Mouse (Mus musculus): Measurements from ENCODE around the gene Ap1g2.

Gene Ap1g2

GRCm38 (mm10) chr14:55089199-55089947, 17.0 kb downstream of the Ap1g2 start:
- DNase-seq (ENCODE audit: low read depth, low spot score) = no peak

GRCm38 (mm10) chr14:55086009-55086514, 20.3 kb downstream of the Ap1g2 start:
- no peak for DNase-seq (ENCODE audit: low read depth, low spot score)

GRCm38 (mm10) chr14:55085324-55086008, 20.9 kb downstream of the Ap1g2 start:
- no peak for DNase-seq (ENCODE audit: low read depth, low spot score)

DNA sequence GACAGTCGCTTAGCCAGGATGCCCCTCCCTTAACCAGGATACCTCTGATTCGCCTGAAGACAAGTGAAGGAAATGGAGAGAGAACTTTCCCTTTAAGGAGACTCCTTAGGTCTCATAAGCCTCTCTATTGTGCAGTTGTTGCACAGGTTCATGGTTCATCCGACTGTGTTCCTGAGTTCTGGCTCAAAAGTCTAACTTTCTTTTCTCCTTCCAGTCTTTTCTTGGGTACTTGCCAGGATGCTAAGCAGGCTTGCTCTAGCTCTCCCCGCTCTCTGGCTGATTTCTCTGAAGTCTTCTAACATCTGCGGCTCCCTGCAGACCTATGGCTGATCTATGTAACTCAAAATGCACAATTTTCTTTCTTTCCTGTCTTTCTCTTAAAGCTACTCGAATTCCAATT, 22.9 kb downstream of the Ap1g2 start:
- no peak for DNase-seq (ENCODE audit: low read depth, low spot score)

DNA sequence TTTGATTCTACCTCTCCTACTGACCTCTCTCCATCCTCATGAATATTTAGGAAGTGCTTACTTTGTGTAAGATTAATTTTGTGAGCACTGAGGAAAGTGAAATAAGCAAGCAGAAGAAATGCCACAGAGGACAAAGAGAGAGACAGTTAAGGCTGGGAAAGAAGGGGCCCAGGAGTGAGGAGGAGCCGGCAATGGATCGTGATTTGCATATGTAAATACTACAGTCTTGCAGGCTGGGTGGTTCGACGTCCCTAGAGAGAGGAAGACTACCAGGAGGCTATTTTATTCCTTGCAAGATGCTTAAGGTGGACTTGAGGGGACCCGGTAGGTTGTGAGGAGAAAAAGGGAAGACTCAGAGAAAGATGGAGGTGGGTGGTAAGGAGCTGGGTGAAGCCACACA, 25.3 kb downstream of the Ap1g2 start:
- no peak for DNase-seq (ENCODE audit: low read depth, low spot score)

DNA sequence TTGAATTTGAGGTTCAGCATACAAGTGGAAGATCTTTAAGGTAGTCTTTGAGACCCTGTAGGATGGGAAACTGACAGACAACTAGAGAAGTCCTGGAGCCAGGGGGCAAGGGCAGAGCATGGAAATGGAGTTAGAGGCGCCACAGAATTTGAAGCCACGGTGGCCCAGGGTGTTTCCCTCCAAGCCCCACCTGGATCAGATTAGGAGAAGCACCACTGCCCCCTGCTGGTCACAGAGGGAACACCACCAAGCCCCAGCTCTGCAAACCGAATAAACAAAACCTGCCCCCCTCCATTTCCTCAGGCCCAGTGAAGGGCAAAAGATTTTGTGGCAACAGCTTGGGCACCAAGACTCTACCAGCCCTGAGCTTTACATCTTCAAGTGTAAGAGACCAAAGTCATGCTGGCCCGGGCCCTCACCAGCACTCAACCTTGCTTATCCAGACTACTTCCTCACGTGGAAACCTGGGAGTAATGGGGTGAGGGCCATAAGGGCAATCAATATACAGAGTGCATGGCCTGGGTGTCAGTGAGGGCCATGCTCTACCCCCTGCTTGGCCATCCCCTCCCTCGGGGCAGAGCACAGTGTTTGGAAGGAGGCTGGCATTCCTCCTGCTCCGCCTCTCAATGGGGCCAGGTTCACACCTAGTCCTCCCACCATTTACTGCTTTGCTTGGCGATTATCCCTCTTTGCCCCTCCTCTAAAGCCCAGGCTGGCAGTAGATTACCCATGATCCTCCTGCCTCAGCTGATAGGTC, 27.0 kb downstream of the Ap1g2 start:
- peak; percentile 51 for DNase-seq (ENCODE audit: low read depth, low spot score)

GRCm38 (mm10) chr14:55078366-55078989, 27.9 kb downstream of the Ap1g2 start:
- DNase-seq (ENCODE audit: low read depth, low spot score) = no peak

GRCm38 (mm10) chr14:55077481-55078365, 28.7 kb downstream of the Ap1g2 start:
- peak; percentile 58 for DNase-seq (ENCODE audit: low read depth, low spot score)

DNA sequence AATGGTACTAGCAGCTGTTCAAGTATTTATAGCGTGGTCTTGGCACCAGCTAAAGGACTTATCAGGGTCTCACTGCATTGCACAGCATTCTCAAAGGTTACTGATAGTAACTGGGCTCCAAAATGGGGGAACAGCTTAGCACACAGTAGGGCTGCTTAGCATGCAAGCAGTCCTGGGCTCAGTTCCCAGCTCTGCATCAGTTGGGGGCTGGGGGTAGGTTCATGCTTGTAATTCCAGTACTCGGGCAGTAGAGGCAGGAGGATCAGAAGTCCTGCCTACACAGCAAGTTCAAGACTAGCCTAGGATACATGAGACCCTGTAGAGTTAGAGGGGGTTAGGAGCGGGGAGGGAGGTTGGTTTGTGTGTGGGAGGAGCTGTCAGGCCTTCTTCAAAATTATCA, 29.4 kb downstream of the Ap1g2 start:
- DNase-seq (ENCODE audit: low read depth, low spot score) = no peak

- no peak for DNase-seq (ENCODE audit: low read depth, low spot score)
Observed at GRCm38 (mm10) chr14:55076224-55076623, 30.2 kb downstream of the Ap1g2 start.

DNA sequence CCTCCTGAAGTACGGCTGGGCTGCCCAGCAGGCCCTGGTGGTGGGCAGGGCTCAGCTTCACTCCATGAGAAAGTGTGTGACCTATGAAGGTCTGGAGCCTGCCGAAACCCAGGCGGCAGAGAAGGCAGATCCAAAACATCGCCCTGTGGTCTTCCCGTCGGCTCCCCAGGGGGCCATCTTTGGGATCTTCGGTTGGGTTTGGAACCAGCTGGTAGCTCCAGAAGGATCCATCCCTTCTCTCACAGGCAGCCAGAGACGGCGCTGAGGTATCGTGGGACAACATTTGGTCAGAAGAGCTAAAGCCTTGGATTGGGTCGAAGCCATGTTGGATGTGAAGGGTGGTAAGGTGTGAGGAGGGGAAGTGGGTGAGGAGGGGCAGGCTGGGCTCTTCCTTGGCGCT, 32.0 kb downstream of the Ap1g2 start:
- no peak for DNase-seq (ENCODE audit: low read depth, low spot score)

GRCm38 (mm10) chr14:55071756-55072155, 34.6 kb downstream of the Ap1g2 start:
- no peak for DNase-seq (ENCODE audit: low read depth, low spot score)

GRCm38 (mm10) chr14:55066042-55066441, 40.4 kb downstream of the Ap1g2 start:
- no peak for DNase-seq (ENCODE audit: low read depth, low spot score)

DNA sequence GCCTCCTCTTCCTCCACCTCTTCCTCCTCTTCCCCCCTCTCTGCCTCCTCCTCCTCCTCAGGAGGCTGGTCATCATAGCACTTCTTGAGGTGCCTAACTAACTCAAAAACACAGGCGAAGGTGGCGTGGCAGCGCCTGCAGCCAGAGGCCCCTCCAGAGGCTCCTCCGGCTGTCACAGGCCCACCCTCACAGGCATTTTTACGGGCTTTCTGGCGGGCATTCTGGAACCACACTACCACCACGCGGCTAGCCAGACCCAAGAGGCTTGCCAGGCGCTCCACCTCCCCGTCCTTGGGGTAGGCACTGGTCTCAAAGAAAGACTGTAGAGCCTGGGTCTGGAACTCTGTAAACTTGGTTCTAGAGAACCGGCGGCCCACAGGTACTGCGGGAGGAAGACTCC, 41.0 kb downstream of the Ap1g2 start:
- no peak for DNase-seq (ENCODE audit: low read depth, low spot score)

DNA sequence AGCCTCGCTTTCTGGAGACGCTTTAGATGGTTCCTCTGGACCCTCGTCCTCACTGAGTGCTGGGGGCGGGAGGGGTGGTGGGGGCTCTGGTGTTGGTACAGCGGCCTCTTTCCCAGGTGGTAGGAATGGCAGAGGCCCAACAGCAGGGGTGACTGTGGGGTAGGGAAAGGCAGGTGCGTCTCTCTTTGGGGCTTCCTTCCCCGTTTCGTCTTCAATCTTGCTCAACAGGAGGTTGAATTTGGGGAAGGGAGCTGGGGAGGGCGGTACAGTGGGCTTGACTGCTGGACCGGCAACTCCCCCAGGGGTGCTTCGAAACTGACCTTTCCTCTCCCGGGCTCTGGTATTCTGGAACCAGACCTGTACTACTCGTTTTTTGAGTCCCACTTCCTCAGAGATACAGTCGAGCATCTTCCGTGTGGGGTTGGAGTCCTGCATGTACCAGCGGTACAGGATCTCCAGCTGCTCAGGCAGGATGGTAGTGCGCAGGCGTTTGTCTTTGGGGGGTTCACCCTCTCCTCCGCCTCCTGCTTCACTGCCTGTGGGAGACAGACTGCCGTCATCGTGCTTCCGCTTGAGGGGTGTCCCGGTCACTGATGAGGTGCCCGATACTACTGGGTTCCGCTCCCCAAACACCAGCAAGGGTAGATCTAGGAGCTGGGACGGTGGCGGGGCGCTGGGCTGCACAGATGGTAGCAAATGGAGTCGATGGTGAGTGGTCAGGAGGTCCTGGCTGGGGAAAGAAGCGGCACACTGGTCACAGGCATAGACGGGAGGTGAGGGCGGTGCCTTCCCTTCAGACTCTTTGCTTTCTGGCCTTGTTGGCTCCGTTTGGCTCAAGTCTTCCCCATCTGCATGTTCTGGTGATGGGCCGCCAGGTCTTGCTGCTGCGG, 41.7 kb downstream of the Ap1g2 start:
- DNase-seq (ENCODE audit: low read depth, low spot score) = no peak

DNA sequence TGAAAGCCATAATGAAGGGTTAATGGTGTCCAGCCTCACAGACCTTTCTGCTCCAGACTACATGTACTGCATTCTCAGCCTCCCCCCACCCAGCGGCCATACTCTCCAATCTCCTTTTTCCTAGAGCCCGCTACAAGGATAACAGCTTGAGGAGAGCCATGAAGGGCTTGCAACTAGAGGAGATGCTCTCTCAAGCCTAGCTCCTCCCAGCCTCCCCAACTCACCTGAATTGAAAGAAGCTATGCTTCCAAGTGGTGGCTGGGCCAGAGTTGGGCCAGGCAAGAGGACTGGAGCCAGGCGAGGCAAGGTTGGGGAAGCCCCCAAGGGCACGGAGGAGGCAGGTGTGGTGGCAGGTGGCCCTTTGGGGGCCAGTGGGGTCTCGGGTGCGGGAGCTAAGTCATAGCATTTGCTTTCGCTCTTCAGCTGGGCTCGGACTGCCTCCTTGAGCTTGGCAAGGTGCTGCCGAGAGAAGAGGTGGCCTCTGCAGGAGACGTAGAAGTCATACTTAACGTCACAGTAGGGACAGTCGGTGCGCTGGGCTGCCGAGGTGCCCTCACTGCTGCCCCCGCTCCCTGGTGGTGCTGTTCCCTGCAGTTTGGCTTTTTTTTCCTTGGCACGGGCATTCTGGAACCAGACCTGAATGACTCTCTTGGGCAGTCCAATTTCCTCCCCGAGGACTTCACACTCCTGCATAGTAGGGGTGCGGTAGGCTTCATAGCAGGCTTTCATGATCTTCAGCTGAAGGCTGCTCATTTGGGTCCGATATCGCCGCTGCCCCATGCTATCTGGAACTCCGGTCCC, 42.6 kb downstream of the Ap1g2 start:
- no peak for DNase-seq (ENCODE audit: low read depth, low spot score)

DNA sequence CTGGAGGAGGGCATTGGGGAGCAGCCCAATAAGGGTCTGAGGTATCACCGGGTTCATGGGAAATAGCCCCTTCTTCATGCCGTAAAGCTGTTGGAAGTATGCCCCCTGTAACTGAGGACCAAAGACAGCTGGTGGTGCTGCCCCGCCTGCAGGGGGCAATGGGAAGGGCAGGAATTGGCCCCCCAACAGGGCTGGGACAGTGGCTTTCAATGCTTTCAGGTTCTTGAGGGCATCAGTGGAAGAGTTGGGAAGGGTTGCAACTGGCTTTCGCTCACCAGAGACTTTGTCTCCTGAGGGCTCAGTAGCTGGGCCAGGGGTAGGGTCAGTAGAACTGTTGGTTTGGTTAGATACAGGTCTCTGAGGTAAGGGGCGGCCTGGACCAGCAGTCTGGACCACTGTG, 43.3 kb downstream of the Ap1g2 start:
- no peak for DNase-seq (ENCODE audit: low read depth, low spot score)

DNA sequence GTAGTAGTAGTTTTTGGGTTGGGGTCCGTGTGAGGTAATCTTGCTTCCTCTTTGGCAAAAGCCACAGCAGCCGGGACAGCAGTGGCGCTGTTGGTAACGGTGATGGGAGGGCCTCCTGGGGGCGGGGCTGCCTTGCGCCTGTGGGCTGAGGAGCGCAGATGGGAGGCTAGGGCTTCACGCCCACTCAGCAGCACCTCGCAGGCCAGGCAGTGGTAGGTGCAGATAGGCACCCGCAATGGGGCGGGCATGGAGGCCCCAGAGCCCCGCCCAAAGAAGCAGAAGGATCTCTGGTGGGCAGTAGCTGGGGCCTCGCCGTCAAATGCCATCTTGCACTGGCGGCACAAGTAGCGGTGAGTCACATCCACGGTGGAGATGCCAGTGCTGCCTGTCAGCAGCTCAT, 43.8 kb downstream of the Ap1g2 start:
- DNase-seq (ENCODE audit: low read depth, low spot score) = no peak

- DNase-seq (ENCODE audit: low read depth, low spot score) = no peak
Observed at GRCm38 (mm10) chr14:55061845-55062244, 44.5 kb downstream of the Ap1g2 start.
